Mouse (Mus musculus) neutrophil, adult 5-6 weeks (primary cell): Measurements from ENCODE around the gene Daam1. TPM values are rescaled to one million over a fixed set of nuclear protein-coding genes. Genes with fewer than 3 reads are reported as not detected.

Experiments
- total RNA-seq: library from RNA; stranded (forward); fragments of 200-1000 nt; gene quantifications from 2 replicates; pipeline ENCODE4 v1.2.3, GENCODE M21; 2017

The Daam1 gene
- total RNA-seq, 1 experiment from 2014 or later = 5.8 TPM

Other genes with a start within 250 kb of the Daam1 start
- gene Gpr135, start 240.0 kb downstream of the Daam1 start, total RNA-seq = 0.25 and 0.58 TPM in 2 replicates